Mouse (Mus musculus) left cerebral cortex, adult 8-10 months (tissue): ENCODE results near the gene Arhgap29. TPM values are rescaled to one million over a fixed set of nuclear protein-coding genes. Genes with fewer than 3 reads are reported as not detected.
A peak's percentile ranks its signal among the peaks of the same experiment; 100 is the strongest.

Source experiments
- DNase-seq, 2 experiments: peaks; one replicate each; pipeline ENCODE4 v3.0.0; 2022; ENCODE audit warnings: low spot score in 2 of 2
- total RNA-seq, 4 experiments: library from RNA; stranded (reverse); gene quantifications; 2 replicates each; pipeline ENCODE4 v1.2.4; 2022

The Arhgap29 gene
- total RNA-seq, 4 experiments from 2014 or later: 20.0 to 26.9 (median 24.7) TPM

- DNase-seq: no peak
These were observed 11.1 kb upstream of the Arhgap29 start for GRCm38 (mm10) chr3:121941204-121941745.

GRCm38 (mm10) chr3:121945957-121946356 lies 6.4 kb upstream of the Arhgap29 start:
- DNase-seq: no peak

GRCm38 (mm10) chr3:121946765-121947164 lies 5.6 kb upstream of the Arhgap29 start:
- DNase-seq: no peak

GRCm38 (mm10) chr3:121950139-121950538 lies 2.2 kb upstream of the Arhgap29 start:
- no peak for DNase-seq

- no peak for DNase-seq
These were observed 1.2 kb upstream of the Arhgap29 start for GRCm38 (mm10) chr3:121951116-121951515.

- peak; percentile 33 to 54 for DNase-seq
These were observed 700 bp downstream of the Arhgap29 start for GRCm38 (mm10) chr3:121953049-121953432.

GRCm38 (mm10) chr3:121953433-121954161 lies 1.3 kb downstream of the Arhgap29 start:
- no peak for DNase-seq

- no peak for DNase-seq
These were observed 2.1 kb downstream of the Arhgap29 start for GRCm38 (mm10) chr3:121954421-121954820.

- DNase-seq: no peak
These were observed 3.2 kb downstream of the Arhgap29 start for GRCm38 (mm10) chr3:121955527-121955926.

GRCm38 (mm10) chr3:121956789-121957188 lies 4.4 kb downstream of the Arhgap29 start:
- DNase-seq: no peak

- no peak for DNase-seq
These were observed 5.4 kb downstream of the Arhgap29 start for GRCm38 (mm10) chr3:121957606-121958344.

GRCm38 (mm10) chr3:121964173-121964572 lies 11.8 kb downstream of the Arhgap29 start:
- no peak for DNase-seq

GRCm38 (mm10) chr3:121967681-121968476 lies 15.5 kb downstream of the Arhgap29 start:
- DNase-seq: peak; percentile 49 to 78

- no peak for DNase-seq
These were observed 16.3 kb downstream of the Arhgap29 start for GRCm38 (mm10) chr3:121968621-121969020.

GRCm38 (mm10) chr3:121969451-121969850 lies 17.1 kb downstream of the Arhgap29 start:
- DNase-seq: no peak

- no peak for DNase-seq
These were observed 21.4 kb downstream of the Arhgap29 start for GRCm38 (mm10) chr3:121973761-121974160.

- DNase-seq: no peak
These were observed 23.0 kb downstream of the Arhgap29 start for GRCm38 (mm10) chr3:121975381-121975780.

- DNase-seq: no peak
These were observed 29.0 kb downstream of the Arhgap29 start for GRCm38 (mm10) chr3:121981306-121981705.

GRCm38 (mm10) chr3:121982450-121982849 lies 30.1 kb downstream of the Arhgap29 start:
- DNase-seq: no peak

GRCm38 (mm10) chr3:121995125-121995524 lies 42.8 kb downstream of the Arhgap29 start:
- DNase-seq: no peak

- no peak for DNase-seq
These were observed 47.6 kb downstream of the Arhgap29 start for GRCm38 (mm10) chr3:121999934-122000333.

- no peak for DNase-seq
These were observed 49.2 kb downstream of the Arhgap29 start for GRCm38 (mm10) chr3:122001568-122001967.
